Mouse (Mus musculus): Measurements from ENCODE around the gene Fut7.

Gene Fut7

DNA sequence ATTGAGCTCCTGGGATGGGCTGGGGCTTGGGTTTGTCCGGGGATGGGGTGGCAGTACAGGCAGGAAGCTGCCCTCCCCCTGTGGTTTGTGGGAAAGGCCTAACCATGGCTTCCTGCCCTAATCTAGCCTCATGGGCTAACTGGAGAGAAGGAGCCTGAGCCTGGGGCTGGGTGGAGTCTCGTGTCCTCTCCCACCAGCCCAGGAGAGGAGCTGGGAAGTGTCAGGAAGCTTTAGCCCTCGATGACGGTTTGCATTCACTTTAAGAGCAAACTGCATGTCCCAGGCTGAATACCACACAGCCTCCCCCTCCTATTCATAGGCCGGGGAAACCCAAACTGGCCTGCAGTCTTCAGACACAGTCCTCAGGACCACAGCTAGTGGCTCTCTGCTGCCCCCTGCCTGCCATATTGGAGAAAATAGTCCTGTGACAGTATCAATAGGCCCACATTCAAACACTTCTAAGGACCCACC is 3.7 kb downstream of the Fut7 start:
- DNase-seq, result peak; percentile 56 to 78

GRCm38 (mm10) chr2:25427256-25427655 is 4.2 kb downstream of the Fut7 start:
- no peak for DNase-seq

DNA sequence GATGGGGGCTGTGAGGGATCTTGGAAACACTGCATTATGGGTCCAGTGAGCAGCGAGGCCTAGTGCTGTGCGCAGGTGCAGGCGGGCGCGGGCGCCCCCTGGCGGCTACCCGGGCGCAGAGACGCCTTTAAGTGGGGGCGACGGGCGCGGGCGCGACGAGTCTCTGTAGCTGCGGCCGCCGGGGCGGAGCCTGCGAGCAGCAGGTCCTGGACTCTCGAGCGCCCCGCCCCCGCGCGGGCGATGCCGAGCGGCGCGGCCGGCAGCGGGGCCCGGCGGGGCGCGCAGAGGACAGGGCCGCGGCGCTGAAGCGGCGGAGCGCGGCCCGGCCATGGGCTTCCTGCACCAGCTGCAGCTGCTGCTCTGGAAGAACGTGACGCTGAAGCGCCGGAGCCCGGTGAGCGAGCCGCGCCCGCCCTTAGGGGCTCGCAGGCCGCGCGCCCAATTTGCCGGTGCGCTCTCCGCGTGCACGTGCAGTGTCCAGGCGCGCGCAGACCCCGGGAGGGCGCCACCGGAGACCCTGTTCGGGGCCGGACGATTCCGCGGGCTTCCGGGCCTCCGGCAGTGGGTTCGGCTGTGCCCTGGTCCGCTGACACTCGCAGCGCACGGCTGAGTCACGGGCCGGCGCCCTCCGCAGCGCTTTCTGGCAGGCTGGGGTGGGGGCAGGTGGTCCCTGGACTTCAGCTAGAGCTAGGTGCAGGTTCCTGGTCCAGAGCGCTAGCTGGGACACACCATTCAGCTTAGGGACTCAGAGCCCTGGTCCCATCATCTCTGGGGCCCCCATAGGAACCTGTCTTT is 5.6 kb downstream of the Fut7 start, which contains the start of gene Abca2:
Abca2 (plus strand) TSS at position 262 of the 795 bp plus-strand sequence.
- peak; percentile 91 to 92 for DNase-seq

DNA sequence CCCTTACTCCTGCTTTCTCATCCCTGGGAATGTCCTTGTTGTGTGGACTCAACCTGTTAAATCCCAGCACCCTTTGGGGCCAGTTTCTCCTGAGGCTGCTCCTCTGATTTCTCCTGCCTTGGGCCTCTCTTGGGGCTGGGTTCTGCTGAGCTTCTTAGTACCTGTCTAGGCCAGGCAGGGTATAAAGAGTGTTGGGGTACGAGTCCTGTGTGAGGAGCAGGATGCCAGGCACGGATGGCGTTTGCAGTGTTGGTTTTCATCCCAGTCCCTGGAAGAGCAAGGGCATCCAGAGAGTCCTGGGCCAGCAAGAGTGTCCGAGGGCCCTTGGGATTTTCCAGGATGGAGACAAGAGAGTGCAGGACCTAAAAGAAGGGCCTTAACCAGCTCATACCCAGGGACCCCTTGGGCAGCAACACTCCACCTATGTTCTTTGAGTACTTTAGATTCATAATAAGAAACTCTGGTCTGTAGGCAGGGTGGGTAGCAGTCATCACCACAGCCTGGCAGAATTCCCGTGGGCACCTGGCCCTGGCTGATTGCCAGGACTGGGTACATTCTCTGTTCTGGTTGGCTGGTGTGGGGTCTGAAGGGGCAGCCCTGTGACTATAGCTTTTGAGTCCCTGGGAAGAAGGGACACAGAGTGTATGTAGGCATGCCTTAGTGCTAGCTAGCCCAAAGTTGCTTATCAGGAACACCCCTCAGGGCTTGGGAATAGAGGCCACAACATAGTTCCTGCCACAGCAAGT is 6.5 kb downstream of the Fut7 start:
- DNase-seq, result no peak

DNA sequence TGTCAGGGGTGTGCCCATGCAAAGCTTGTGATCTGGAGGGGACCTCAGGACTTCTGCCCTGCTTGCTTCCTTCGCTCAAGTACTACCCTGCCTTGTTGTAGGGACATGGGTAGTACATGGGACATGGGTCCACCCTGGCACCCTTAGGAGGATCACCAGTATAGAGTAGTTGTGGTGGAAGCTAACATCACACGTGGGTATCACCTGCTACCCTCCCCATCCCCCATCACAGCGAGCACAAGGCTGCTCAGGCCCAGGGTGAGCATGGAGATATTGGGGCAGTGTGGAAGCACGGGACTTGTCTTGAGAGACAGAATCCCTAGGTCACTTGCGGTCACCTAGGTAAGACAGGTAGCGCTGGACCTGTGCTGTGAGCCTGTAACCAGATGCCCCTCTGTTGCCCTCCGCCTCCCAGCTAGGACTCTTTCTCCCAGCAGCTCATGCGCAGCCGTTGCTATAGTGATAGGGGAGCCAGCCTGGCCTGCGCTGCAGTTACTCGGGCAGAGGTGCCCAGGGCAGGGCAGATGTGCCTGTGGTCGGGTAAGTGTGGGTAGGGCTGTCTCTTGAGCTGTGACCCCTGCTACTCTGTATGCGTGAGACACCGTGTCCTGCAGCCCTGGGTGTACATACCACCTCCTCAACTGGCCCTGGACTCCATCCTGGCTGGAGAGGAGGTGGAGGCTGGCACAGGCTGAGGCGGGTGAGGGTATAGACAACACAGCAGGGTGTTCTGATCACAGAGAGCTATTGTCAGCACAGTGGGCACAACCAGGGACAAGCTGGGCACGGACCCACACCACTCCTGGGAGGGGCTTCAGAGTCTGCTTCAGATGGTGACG is 7.5 kb downstream of the Fut7 start:
- DNase-seq, result no peak

DNA sequence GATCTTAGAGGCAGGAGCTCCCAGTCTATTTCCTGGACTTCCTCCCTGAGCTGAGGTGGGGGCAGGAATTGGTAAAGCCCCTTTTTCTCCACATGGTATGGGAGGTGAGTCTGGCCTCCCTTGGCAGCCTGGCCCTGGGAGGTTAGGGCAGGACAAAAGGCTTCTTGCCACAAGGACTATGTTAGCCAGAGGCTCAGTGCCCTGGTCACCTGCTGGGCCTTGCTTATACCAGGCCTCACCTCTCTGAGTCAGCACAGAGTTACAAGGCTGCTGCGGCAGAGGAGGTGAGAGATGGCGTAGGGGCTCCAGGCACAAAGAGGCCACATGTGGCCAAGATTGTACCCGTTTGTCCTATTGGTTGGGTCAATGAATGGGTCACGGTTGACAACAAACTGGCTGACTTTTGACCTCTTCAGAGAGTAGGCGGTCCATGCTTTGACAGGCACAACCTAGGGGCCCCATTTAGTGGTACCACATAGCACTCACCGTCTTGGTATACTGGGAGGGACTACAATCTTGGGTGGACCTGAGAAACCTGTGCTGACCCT is 8.3 kb downstream of the Fut7 start:
- no peak for DNase-seq

- DNase-seq, result no peak
Observed at GRCm38 (mm10) chr2:25432326-25433098, 9.4 kb downstream of the Fut7 start.

DNA sequence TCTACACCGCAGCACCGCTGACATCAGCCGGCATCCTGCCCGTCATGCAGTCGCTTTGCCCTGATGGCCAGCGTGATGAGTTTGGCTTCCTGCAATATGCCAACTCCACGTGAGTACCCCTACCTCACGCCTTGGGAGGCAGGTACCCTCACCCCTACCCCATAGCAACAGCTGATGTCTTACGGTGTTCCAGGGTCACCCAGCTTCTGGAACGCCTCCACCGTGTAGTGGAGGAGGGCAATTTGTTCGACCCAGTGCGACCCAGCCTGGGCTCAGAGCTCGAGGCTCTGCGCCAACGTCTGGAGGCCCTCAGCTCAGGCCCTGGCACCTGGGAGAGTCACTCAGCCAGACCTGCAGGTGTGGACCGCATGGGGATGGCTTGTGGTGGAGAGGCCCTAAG is 10.0 kb downstream of the Fut7 start:
- no peak for DNase-seq

DNA sequence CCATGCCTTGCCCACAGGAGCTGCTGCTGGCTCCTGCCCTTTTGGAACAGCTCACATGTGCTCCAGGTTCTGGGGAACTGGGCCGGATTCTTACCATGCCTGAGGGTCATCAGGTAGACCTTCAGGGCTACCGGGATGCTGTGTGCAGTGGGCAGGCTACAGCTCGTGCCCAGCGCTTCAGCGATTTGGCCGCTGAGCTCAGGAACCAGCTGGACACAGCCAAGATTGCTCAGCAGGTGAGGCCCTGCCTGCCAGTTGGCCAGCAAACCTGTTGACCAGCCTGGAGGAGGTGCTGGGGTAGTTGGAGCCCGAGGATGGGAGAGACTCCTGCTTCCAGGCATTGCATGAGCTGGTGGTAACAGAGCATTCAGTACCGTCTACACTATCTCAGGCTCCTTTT is 11.2 kb downstream of the Fut7 start:
- DNase-seq, result no peak

DNA sequence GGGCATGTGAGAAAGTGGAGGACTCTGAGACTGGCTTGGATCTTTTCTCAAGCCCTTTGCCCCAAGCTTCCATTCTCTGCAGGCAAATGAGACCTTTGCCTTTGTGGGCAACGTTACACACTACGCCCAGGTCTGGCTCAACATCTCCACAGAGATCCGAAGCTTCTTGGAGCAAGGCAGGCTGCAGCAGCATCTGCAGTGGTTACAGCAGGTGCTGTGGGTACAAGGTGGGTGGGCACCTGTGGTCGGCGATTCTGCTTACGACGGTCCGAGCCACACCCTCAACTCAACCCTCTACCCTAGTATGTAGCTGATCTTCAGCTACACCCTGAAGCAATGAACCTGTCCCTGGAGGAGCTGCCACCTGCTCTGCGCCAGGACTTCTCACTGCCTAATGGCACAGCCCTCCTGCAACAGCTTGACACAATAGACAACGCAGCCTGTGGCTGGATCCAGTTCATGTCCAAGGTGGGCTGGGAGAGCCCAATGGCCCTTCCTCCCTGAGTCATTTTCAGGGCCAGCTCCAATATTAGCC is 13.3 kb downstream of the Fut7 start:
- DNase-seq, result no peak

GRCm38 (mm10) chr2:25441067-25441466 is 18.0 kb downstream of the Fut7 start:
- DNase-seq, result no peak

- DNase-seq, result no peak
Observed at GRCm38 (mm10) chr2:25442682-25443081, 19.6 kb downstream of the Fut7 start.

DNA sequence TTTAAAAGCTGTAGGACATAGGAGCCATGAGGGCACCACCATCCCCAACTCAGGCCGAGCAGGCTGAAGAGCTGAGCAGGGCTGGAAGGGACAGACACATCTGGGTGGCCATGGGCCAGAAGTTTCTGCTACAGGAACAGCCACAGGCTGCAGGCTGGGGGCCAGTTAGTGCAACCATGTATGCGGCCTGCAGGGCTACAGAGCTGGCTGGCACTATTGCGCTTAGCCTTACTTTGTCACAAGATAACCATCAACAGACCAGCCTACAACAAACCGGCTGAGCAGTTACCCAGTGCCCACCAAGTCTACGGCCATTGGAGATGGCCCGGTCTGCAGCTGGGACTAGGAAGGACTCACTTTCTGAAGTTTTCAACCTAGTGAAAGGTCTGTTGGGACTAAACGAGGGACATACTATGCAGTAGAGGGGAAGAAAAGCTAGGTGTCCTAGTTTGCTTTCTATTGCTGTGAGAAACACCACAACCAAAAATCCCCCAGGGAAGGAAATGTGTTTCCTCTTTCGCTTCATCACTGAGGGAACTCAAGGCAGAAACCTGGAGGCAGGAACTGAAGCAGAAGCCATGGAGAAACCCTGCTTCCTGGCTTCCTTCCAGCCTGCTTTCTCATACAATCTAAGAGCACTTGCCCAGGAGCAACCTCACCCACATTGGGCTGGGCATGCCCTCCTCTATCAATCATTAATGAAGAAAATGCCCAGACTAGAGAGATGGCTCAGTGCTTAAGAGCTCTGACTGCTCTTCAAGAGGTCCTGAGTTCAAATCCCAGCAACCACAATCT is 28.0 kb downstream of the Fut7 start:
- DNase-seq, result no peak

DNA sequence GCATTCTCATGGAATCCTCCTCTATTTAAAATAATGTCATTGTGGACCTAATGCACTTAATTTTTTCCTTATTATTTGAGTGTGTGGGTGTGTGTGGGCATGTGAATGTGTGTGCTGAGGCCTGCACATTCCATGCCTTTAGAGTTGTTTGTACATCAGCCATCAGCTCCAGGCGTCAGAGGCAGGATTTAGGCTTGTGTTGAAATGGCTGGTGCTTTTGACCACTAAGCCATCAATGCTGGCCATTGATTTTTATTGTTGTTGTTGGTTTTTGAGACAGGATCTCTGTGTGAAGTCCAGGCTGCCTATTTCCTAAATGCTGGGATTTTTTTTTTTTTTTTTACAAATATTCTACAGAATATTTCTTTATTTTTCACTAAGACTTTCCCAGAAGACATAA is 29.9 kb downstream of the Fut7 start:
- no peak for DNase-seq

DNA sequence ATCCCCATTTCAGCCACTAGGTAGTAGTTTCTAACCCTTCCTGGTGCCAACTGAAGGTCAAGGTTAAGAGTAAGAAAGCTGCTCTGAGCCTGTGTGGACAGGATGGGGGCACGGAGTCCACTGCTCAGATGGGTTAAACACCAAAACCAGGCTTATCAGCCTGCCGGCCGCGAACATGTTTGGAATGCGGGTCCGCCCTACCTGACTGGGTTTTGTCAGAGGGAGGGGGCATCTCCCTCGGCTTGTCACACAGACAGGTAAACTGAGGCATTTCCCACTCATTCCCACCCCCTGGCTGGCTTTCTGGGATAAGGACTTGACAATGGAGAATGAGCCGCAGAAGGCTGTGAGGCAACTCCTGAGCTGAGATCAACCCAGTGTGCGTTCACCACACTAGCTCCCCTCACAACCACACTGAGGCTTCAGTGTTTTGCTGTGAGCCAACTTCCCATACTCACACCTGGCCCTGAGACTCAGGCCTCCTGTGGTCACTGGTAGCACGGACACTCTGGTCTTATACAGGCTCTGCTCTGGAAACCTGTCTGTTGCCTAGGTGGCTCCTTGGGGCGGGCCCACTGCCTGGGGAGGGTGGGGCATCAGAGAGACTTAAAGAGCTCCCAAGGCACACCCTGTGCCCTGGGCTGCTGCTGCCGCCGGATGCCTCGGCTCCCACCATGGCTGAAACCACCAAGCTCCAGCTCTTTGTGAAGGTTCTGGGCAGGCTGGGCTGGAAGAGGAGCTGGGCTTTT is 33.3 kb downstream of the Fut7 start, which contains the start of gene Clic3:
Clic3 (plus strand) TSS at position 634 of the 749 bp plus-strand sequence.
- no peak for DNase-seq

DNA sequence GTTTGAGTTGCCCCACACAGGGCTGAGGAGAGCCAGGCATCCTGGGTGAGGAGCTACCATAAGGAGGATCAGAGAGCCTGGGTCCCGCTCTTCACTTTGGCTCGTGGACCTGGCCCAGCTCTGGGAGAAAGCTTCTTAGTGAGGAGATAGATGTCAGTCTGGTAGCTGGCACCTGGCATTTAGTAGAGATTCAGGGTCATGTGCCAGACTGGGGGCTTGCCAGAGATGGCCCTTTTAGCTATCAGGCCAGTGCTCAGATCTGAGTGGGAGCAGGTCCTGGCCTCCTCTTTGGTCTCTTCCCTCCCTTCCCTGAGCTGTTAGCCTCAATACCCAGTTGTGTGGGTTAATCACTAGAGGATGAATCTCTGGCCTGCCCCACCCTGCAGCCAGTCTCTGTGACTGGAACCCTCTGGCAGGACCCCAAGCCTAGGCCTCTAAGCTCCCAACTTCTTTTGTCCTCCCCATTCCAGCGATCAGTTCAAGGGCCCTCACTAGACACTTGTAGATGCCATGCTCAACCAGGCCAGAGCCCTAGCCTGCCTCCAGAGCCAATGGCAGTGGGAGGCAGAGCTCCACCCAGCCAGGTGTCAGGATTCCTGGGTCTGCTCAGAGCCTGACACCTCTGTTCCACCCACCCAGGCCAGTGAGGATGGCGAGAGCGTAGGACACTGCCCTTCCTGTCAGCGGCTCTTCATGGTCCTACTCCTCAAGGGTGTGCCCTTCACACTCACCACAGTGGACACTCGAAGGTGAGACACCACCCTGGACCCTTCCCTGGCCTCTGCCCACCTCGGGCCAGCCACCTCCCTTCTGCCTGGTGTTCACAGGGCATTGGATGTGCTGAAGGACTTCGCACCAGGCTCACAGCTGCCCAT is 34.2 kb downstream of the Fut7 start:
- no peak for DNase-seq

- no peak for DNase-seq
Observed at GRCm38 (mm10) chr2:25458911-25459310, 35.8 kb downstream of the Fut7 start.

DNA sequence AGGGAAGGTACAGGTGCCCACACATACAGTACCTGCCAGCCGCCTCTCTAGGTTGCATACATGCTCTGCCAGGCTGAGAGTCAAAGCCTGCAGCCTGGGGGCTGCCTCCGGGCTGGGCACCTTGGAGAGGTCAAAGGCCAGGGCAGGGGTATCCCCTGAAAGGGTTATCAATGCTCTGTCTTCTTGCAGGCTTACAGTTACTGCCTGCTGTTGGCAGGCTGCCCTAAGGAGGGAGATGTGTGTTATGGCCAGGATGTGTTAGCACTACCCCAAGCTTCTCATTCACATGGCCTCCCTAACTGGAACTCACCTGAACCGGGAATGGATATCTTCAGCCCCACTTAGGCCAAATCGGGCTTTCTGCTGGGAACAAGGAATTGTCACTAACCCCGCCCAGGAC is 37.1 kb downstream of the Fut7 start:
- DNase-seq, result no peak
